Mouse (Mus musculus) liver, embryonic 16.5 days (tissue): ENCODE measurements at regions not wholly inside any gene's neighbourhood (a gene's known extent, or its start where the extent isn't known, plus 50 kb on each side); places are given as distances from the start of the nearest gene placed in this dataset.

ENCODE experiments used
- ATAC-seq: fragments of 200-750 bp; cut with Nextera tagmentation; 2 replicates; pipeline ENCODE4 v1.8.0; 2017; ENCODE audit warnings: low read depth, mild to moderate bottlenecking, moderate number of reproducible peaks, moderate library complexity
- H3K27ac ChIP-seq: fragments of 300-500 bp; sonication (generic); 2 replicates; pipeline ENCODE4 v1.5.1; 2014; ENCODE audit warnings: mild to moderate bottlenecking, low read length
- H3K27me3 ChIP-seq: fragments of 300-500 bp; sonication (generic); 2 replicates; pipeline ENCODE4 v1.6.1; 2014; ENCODE audit warnings: low read depth, low read length, mixed read lengths; ENCODE audit not compliant: control insufficient read depth, insufficient read depth
- H3K36me3 ChIP-seq: fragments of 300-500 bp; sonication (generic); 2 replicates; pipeline ENCODE4 v1.6.1; 2014; ENCODE audit warnings: mild to moderate bottlenecking; ENCODE audit not compliant: control insufficient read depth, insufficient read depth
- H3K4me1 ChIP-seq: fragments of 300-500 bp; sonication (generic); 2 replicates; pipeline ENCODE4 v1.6.1; 2014; ENCODE audit warnings: low read depth, low read length, mixed read lengths; ENCODE audit not compliant: control insufficient read depth
- H3K4me2 ChIP-seq: fragments of 300-500 bp; sonication (generic); 2 replicates; pipeline ENCODE4 v1.6.1; 2014; ENCODE audit warnings: low read depth, low read length, mixed read lengths
- H3K4me3 ChIP-seq: fragments of 300-500 bp; sonication (generic); 2 replicates; pipeline ENCODE4 v1.5.1; 2014; ENCODE audit warnings: low read depth, mild to moderate bottlenecking, low read length
- H3K9ac ChIP-seq: fragments of 300-500 bp; sonication (generic); 2 replicates; pipeline ENCODE4 v1.6.1; 2014; ENCODE audit warnings: low read depth, low read length
- H3K9me3 ChIP-seq: fragments of 300-500 bp; sonication (generic); replicated peaks from 2 replicates; pipeline ENCODE4 v1.6.1; 2016; ENCODE audit warnings: low read length; ENCODE audit not compliant: control insufficient read depth
- WGBS: fragments of 180-500 bp; shearing (Covaris S2); extraction: QIAGEN DNeasy Blood & Tissue Kit; methylation state at CpG from one replicate; pipeline ENCODE4 v1.1.7; 2014; ENCODE audit not compliant: insufficient replicate concordance; 5-methylcytosine and 5-hydroxymethylcytosine counted together

DNA sequence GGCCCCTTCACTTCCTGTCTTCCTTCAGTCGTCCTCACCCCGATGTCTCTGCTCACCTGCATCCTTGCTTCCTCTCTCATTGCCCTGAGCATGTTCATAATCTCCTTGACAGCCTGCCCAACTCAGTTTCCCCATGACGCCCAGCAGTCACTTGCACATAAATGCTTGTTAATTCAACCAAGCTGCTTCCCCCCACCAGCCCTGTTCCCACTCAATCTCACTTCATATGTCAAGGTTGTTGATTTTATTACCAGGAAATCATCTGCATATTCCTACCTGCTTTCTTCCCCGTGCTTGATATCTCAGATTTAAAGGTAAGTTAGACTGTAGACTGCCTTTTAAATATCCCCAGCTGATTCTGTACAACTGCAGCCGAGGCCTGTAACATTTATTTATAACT, 230.2 kb downstream of the Gm4791 start:
- no peaks in the 10 kb centered on the region for H3K27me3 ChIP-seq
- no peak overlapping the region for H3K4me2 ChIP-seq
- whole genome bisulfite sequencing = 38% methylated on average over 5 of the region's 5 CpGs
- H3K9me3 ChIP-seq = no peaks in the 10 kb centered on the region
- no peak for ATAC-seq
- no peak overlapping the region for H3K27ac ChIP-seq
- no peak overlapping the region for H3K9ac ChIP-seq
- no peaks in the 10 kb centered on the region for H3K36me3 ChIP-seq
- no peaks in the 10 kb centered on the region for H3K4me1 ChIP-seq
- no peak overlapping the region for H3K4me3 ChIP-seq

DNA sequence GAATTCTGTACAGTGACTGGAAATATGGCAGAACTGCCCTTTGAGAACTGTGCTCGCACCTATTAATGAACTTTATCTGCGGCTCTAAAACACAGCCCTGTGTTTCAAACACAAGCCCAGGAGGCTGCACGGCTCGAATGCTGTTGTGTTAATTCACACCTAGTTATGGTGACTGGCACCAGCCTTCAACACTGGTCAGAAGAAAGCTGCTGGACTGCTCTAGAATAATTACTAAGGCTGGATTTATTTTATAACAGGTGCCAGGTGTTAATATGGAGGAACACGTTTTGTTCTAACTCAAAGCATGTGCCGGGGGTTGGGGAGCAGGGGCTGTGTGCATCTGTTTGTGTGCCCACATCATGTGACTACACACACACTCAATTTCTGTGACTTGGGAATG, 230.8 kb downstream of the Gm4791 start:
- Histone ChIP-seq H3K4me1 (no peaks in the 10 kb centered on the region), H3K9me3 (no peaks in the 10 kb centered on the region), H3K4me2 (no peak overlapping the region), H3K4me3 (no peak overlapping the region), H3K9ac (no peak overlapping the region), H3K27me3 (no peaks in the 10 kb centered on the region), H3K27ac (no peak overlapping the region), H3K36me3 (no peaks in the 10 kb centered on the region)
- ATAC-seq = no peak
- 75% methylated on average over 6 of the region's 6 CpGs for WGBS

DNA sequence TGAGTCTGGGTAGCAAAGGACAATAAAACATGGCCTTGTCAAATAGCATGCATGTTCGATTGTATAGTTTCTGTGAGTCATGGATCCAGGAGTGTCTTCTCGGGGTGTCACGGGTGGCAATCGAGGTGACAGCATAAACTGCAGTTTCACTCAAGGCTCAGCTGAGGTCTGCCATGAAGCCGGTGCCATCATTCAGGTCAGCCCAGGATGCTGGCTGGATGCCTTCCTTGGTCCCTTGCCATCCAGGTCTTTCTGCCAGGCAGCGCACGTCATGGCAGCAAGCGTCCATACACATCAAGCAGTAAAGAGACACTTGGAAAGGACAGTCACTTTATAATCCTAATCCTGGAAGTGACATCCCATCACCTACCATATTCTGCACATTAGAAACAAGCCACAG, 242.4 kb downstream of the Gm4791 start:
- Histone ChIP-seq H3K9ac (no peak overlapping the region), H3K4me1 (no peaks in the 10 kb centered on the region), H3K36me3 (no peaks in the 10 kb centered on the region), H3K4me3 (no peak overlapping the region), H3K27ac (no peak overlapping the region), H3K9me3 (no peaks in the 10 kb centered on the region), H3K4me2 (no peak overlapping the region), H3K27me3 (no peaks in the 10 kb centered on the region)
- ATAC-seq = no peak
- WGBS = 72% methylated on average over 8 of the region's 8 CpGs

DNA sequence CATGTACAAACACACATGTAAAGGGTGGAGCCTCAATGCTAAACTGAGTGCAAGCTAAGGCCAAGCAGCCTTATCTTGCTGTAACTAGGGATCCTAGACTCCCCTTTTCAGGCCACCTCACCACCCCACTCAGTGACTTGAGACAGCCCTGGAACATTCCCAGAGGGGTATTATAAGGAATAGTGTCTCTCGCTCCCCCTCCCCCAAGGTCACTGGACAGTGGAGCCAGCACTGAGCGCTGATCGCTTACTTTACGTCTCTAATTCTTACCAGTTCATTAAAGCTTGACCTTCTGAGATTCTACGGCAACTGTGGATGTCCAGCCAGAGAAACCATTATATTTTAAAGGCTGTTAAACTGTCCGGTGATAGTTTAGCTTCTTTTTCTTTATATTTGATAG, 243.5 kb downstream of the Gm4791 start:
- Histone ChIP-seq H3K36me3 (no peaks in the 10 kb centered on the region), H3K27me3 (no peaks in the 10 kb centered on the region), H3K9me3 (no peaks in the 10 kb centered on the region), H3K9ac (no peak overlapping the region), H3K4me2 (no peak overlapping the region), H3K27ac (no peak overlapping the region), H3K4me1 (no peaks in the 10 kb centered on the region), H3K4me3 (no peak overlapping the region)
- ATAC-seq = no peak
- WGBS = 75% methylated on average over 6 of the region's 6 CpGs

DNA sequence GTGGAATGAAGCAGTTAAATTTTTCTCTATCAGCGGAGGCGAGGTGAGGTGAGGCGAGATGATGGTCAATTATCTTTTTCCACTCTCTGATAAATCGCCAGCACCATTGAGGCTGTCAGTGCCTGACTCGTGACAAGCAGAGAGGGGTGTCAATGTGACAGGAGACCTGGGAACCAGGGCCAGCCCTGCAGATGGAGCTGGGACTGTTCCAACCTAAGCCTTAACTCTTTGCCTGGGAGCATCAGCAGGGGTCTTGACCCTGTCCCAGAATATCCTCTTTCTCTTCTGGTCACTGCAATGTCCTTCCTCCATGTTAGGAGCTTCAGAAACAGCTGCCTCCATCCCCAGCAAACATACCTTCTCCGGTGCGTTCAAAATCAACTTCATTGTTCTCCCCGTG, 244.0 kb downstream of the Gm4791 start:
- Histone ChIP-seq H3K27ac (no peak overlapping the region), H3K9ac (no peak overlapping the region), H3K9me3 (no peaks in the 10 kb centered on the region), H3K4me1 (no peaks in the 10 kb centered on the region), H3K27me3 (no peaks in the 10 kb centered on the region), H3K4me3 (no peak overlapping the region), H3K4me2 (no peak overlapping the region), H3K36me3 (no peaks in the 10 kb centered on the region)
- ATAC-seq = no peak
- WGBS = 64% methylated on average over 8 of the region's 8 CpGs

DNA sequence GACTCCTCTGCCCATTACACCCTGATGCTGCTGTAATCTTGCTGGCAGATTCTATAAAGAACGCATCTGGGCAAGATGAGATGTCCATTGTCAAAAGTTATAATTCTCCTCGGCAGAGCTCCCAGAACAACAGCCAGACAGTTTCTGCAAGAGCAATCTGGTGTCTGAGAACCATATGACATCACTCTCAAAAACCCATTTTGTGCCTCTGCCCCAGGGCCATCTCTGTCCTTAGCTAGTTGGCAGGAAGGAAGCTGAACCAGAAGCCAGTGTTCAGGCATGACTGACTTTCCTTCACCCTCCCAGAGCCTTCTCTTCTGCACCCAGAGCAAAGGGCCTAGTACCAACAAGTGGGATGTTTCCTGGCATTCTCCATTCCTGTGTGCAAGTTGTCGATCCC, 250.5 kb downstream of the Gm4791 start:
- Histone ChIP-seq H3K36me3 (no peaks in the 10 kb centered on the region), H3K4me3 (no peak overlapping the region), H3K9ac (no peak overlapping the region), H3K4me1 (no peaks in the 10 kb centered on the region), H3K4me2 (no peak overlapping the region), H3K27ac (no peak overlapping the region), H3K9me3 (no peaks in the 10 kb centered on the region), H3K27me3 (no peaks in the 10 kb centered on the region)
- no peak for ATAC-seq
- WGBS = 61% methylated on average over 3 of the region's 3 CpGs

DNA sequence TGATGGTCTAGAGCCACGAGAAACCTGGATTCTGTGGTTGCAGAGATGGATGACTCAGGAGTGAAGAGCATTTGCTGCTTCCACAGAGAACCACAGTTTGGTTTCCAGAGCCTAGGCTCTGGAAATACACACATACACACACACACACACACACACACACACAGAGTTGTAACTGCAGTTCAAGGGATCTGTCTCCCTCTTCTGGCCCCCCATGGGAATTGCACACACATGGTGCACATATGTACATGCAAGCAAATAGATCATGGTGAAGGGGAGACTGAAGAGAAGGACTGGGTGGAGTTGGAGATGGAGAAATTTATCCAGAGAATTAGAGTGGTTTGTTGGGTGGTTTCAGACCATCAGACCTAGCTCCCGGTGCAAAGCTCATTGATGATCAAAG, 252.6 kb downstream of the Gm4791 start:
- H3K27me3 ChIP-seq = no peaks in the 10 kb centered on the region
- H3K9ac ChIP-seq = no peak overlapping the region
- H3K4me1 ChIP-seq = no peaks in the 10 kb centered on the region
- no peak for ATAC-seq
- no peaks in the 10 kb centered on the region for H3K9me3 ChIP-seq
- no peak overlapping the region for H3K27ac ChIP-seq
- no peak overlapping the region for H3K4me3 ChIP-seq
- 65% methylated on average over 2 of the region's 2 CpGs for WGBS
- no peak overlapping the region for H3K4me2 ChIP-seq
- no peaks in the 10 kb centered on the region for H3K36me3 ChIP-seq

DNA sequence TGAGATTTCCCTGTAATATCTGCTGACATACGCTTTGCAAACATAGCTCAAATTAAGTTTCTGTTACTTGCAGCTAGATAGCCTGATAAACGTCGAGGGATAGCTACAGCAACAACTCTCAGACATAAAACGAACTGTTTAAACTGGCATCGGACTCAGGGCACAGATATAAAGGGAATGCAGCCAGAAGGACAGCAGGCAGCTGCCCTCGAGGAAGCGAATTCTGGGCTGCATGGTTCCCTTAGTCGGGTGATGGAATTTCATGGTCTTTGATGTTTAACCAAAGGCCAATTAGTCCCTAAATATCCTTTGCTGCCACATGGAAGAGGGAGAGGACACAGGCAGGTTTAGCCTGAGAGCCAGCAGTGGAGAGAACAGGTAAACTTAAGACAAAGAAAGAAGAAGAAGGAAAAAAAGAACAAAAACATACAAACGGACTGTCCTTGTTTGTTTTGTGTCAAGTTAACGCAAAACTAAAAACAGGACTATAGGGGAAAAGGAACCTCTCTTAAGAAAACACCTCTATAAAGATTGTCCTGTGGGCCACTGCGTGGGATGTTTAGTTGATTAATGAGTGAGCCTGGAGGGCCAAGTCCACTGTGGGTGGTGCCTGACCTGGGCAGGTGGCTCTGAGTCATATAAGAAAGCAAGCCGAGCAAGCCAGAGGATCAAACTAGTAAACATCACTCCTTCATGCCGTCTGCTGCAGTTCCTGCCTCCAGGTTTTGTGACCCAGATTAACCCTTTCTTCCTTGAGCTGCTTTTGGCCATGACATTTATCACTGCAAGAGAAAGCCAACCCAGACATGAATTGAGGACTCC, 255.5 kb downstream of the Gm4791 start:
- Histone ChIP-seq H3K4me2 (no peak overlapping the region), H3K36me3 (no peaks in the 10 kb centered on the region), H3K27ac (no peak overlapping the region), H3K9ac (no peak overlapping the region), H3K4me3 (no peak overlapping the region), H3K9me3 (no peaks in the 10 kb centered on the region), H3K27me3 (no peaks in the 10 kb centered on the region), H3K4me1 (no peaks in the 10 kb centered on the region)
- peak; percentile 72 for ATAC-seq
- WGBS = 51% methylated on average over 13 of the region's 13 CpGs

DNA sequence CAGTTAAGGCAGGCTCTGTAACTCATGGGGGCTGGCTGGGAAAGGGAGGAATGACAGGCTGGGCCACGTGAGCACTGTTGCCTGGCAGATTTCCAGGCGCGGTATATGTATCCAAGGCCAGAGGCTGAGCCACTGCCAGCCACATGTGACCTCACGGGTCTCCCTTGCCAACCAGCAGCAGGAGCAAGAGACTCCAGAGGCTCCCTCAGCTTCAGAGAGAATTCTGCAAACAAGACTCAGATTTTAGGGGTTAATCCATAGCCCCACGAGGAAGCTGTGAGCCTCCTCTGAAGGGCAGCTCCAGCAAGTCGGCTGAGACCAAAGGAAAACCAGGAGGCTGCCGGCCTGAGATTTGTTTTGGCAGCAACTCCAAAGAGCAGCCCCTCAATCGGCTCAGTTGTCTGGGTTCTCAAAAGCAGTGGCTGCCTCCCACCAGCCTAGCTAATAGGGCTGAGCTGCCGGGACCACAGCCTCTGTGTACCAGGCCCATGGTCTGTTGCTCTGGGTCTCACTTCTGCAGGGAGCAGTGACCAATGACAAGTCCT, 264.0 kb upstream of the Cadm1 start:
- no peaks in the 10 kb centered on the region for H3K9me3 ChIP-seq
- H3K4me1 ChIP-seq = no peaks in the 10 kb centered on the region
- no peak for ATAC-seq
- no peak overlapping the region for H3K4me2 ChIP-seq
- no peaks in the 10 kb centered on the region for H3K36me3 ChIP-seq
- no peak overlapping the region for H3K27ac ChIP-seq
- no peaks in the 10 kb centered on the region for H3K27me3 ChIP-seq
- 48% methylated on average over 9 of the region's 9 CpGs for WGBS
- no peak overlapping the region for H3K4me3 ChIP-seq
- no peak overlapping the region for H3K9ac ChIP-seq
